Mouse (Mus musculus) adrenal gland, postnatal 14 days (tissue): ENCODE data around the gene Cspg4. TPM values are rescaled to one million over a fixed set of nuclear protein-coding genes. Genes with fewer than 3 reads are reported as not detected.
"Not testable (repeated sequence)": the region's sequence is repeated elsewhere in the genome, so short reads cannot be mapped to it uniquely, and the experiment has no call there.

Source experiments
- DNase-seq: peaks from one replicate; pipeline ENCODE4 v3.0.0; 2021; ENCODE audit warnings: mixed read lengths
- total RNA-seq: library from RNA; stranded (reverse); gene quantifications from 2 replicates; pipeline ENCODE4 v1.2.3, GENCODE M21; 2021

Gene Cspg4
- total RNA-seq, 1 experiment from 2014 or later: 17.0 TPM

DNA sequence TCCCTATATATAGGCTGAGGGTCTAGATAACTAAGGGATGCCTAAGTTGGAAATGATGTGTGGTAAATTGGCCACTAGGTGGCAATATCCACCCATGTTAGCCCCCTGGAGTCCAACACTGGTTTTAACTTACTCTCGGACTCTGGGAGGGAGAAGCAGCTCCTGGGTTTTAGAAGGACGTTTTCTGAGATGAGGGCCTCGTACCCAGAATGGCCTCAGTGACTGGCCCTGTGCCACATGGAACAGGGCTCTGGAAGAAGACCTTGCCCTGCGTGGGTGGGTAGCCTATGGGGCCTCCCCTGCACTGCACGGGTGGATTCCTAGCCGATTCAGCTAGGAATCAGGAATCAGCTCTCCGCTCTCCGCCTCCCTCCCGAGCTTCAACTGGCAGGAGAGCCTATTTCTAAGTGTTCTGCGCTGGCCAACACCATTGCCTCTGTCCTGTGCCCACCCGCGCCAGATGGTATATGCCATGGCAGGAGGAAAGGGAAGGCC, 26.7 kb downstream of the Cspg4 start:
- peak; percentile 81 for DNase-seq

DNA sequence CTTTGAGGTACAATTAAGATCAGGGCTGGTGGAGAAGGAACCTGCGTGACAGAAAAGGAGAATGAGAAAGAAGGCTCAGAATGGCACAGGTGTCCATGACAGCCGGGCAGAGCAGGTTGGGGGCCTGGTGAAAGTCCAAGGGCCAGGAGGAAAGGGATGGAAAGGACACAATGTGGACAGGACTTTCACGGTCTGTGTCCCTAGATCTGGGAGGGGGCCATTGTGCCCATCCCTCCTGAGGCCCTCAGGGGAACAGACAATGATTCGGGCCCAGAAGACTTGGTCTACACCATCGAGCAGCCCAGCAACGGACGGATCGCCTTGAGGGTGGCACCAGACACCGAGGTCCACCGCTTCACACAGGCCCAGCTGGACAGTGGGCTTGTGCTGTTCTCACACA, 27.3 kb downstream of the Cspg4 start:
- DNase-seq: no peak

GRCm38 (mm10) chr9:56893313-56893712, 28.5 kb downstream of the Cspg4 start:
- DNase-seq: no peak

DNA sequence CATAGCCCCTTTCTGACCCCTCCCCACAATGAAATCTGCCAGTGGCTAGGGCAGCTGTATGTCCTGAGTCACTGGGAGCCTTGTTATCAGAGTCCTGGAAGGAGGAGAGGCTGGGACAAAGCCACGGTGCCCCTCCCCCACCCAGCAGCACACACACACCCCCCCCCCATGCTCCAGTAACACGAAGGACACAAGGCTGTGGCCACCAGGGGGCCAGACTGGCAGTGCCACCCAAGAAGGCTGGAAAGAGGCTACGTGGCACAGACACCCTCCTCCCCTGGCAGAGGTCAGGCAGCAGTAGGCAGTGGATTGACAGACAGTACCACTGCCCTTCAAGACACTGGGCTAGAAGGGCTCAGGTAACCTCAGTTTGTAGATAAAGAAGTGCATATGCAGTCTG, 29.2 kb downstream of the Cspg4 start:
- DNase-seq: peak; percentile 84

DNA sequence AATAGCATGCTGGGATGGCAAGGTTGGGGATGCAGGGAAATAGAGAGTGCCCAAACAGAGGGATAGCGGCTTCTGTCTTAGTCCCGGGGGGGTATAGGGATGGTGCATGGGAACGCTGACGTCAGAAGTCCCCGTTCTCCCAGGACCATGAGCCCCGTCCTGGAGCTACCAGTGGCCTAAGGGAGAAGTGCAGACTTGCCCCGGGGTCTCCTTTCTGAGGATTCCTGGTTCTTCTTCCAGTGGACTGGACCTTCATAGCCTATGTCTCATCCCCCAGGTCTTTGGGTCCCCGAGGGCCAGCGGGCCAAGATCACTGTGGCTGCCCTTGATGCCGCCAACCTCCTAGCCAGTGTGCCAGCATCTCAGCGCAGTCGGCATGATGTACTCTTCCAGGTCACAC, 31.9 kb downstream of the Cspg4 start:
- no peak for DNase-seq

DNA sequence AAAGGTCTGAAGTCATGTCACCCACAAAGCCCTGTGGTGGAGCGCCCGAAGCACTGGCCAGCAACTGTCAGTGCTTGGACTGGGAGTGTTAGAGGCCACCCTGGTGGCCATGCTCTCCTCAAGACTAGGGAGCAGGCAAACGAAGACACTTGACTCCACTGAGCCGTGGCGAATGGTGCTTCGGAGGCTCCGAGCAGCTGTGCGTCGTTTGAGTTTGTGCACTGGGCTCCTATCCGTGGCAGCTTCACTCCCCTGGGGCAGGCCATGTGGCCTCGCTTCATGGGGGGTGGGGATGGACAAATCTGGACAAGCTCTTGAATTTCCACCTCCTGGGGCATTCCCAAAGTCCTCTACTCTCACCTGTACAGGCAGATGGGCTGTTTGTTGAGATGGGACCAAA, 34.6 kb downstream of the Cspg4 start:
- no peak for DNase-seq

- no peak for DNase-seq
Observed at GRCm38 (mm10) chr9:56900060-56900459, 35.2 kb downstream of the Cspg4 start.

DNA sequence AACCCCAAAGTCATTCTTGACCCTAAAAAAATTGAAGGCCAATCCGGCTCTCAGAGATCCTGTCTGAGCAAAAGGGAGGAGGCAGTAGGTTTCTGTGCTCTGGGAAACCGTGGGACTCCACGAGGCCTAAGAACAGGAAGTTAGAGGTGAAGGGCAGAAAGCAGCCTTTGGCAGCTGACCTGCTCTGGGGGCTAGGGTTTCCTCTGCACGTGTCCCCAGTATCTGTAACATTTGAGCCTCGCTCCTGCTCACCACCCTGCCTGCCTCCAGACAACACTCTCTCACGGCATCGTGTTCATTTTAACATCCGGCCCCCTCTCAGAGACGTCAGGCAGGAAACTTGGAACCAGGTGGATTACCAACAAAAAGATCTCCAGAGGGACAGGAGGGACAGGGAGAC, 35.7 kb downstream of the Cspg4 start:
- DNase-seq: no peak

DNA sequence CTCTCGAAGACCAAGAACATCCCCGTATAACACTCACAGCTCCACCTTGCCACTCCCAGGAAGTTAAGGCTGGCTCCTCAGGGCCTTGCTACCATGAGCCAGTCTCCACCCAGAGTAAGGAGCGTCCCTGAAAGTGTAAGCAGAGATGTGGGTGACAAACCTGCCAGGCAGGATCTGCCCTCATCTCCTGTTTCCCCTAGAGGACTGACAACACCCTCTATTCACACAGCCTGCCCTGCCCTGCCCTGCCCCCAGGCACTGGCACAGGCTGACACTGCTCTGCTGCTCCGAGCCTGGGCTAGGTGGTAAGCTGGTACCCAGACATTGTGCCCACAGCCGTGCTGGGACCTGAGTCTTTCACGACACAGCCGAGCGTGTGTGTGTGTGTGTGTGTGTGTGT, 36.4 kb downstream of the Cspg4 start:
- no peak for DNase-seq

- DNase-seq: no peak
Observed at GRCm38 (mm10) chr9:56903662-56904061, 38.8 kb downstream of the Cspg4 start.

DNA sequence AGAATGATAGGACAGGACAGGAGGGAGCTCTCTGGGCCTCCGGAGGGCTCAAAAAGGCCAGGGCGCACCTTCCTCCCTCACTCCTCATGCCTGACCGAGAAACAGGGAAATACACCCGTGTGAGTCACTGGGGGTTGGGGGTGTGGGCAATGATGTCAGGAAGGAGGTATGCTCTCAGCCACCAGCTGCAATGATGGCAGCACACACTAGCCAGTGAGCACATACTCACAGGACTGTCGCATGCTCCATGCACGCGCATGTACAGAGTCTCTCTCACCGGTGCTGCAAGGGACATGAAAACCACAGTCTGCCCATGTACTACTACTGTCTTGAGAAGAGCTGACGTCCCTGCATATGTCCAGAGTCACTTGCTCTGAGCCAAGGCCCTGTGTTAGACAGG, 42.7 kb downstream of the Cspg4 start:
- no peak for DNase-seq

DNA sequence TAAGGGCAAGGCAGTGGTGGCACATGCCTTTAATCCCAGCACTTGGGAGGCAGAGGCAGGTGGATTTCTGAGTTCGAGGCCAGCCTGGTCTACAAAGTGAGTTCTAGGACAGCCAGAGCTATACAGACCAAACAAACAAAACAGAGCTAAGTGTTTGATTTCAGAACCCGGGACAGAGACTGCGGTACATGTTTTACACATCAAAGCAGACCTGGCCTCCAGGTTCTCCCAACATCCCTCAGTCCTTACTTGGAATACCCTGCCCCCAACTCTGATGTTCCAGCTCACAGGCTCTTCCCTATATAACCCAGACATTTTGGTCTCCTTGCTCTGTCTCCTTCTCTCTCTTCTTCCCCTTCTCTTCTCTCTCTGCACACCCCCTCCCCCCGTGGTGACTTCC, 45.2 kb downstream of the Cspg4 start:
- DNase-seq: not testable (repeated sequence)

- no peak for DNase-seq
Observed at GRCm38 (mm10) chr9:56911017-56911416, 46.2 kb downstream of the Cspg4 start.

GRCm38 (mm10) chr9:56913991-56914390, 49.2 kb downstream of the Cspg4 start:
- DNase-seq: no peak

DNA sequence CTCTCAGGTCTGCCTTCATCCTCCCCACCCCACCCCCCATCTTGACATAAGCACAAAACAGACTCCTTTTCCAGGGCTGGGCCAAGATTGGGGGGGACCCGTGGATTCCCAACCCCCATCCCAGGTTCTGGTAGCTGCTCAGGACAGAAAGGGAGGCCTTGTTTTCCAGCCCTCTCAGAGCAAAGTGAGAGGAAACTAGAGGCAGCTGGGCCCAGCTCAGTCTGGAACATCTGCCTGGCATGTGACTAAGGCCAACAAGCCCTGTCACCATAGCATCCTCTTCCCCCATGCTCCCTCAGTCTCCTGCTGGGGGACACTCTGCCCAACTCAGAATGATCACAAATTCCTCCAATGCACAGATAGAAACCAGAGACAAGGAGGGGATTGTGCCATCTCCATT, 50.3 kb downstream of the Cspg4 start:
- DNase-seq: no peak

DNA sequence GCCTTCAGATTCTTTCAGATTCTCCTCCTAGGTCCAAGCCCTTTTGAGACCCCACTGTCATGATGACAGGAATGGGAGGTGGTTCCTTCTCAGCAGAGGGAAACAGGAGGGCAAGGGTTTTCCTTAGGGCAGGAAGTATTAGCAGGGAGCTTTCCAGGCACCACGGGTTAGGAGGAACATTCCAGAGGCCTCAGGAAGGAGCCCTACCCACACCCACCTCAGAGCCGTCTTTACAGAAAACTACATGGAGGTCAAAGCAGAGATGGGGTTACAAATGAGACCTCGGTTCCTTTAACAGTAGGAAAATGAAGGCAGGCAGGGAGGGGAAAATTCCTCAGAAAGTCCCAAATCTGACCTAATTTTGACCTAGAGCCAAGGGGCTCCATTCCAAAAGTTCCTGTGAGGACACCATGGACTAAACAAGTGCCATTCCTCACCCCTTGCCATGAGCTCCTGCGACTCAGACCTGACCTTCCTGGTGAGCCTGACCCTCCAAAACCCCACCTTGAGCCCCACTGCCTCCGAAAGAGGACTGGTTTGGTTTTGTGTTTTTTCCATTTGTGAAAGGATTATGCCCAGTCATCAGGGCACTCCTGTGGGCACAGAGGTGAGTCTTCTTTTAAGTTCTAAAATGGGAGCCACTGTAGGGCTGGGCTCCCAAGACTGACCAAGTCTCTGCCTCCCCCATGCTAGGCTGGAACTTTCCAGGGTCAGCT, 51.0 kb downstream of the Cspg4 start:
- peak; percentile 67 for DNase-seq

DNA sequence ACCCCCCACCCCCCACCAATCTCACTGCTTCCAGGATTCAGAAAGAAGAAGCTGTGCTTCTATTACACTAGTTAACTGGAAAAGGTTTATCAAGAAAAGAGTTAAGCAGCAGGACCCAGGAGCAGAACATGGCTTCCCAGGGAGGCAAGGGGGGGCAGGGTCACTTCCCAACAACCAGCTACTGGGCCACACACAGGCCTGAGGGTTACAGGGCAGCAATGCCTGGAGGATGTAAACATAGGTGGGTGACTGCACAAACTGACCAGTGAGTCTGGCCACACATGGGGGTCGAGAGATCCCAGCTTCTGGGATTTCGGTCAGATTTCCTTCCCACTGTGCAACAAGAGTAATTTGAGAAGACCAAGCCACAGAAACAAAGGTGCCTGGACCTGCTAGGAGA, 52.3 kb downstream of the Cspg4 start:
- no peak for DNase-seq

DNA sequence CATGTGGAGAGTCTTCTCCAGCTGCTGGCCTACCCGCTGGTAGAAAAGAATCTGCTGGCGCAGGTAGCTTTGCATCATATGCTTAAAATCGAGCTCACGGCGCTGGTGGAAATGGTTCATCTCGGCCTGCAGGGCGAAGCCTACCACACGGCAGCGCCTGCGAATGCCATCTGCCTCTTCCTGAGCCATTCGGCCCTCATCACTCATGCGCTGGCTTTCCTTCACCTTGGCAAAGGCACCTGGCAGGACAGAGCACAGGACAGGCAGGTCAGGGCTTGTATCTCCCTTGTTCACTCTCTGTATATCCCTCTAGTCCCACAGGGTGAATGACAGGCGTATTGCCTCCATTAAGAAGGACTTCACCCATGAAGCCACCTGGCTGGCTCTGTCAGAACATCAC, 53.6 kb downstream of the Cspg4 start:
- no peak for DNase-seq

DNA sequence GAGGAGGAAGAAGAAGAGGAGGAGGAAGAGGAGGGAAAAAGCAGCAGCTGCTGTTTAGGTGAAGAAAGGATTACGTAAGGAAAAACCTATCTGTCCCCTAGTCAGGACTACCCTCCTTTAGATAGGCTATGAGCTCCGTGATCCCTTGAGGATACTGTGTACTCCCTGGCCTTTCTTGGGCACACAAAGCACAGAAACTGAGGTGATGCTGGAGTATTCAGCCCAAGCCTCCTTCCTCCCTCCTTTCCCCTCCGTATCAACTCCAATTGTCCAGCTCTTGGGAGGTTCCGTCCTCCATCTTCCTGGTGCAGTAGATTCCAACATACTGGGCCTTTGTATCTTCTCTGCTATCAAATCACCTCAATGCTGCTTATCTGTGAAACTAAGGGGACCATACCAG, 57.9 kb downstream of the Cspg4 start:
- DNase-seq: no peak

DNA sequence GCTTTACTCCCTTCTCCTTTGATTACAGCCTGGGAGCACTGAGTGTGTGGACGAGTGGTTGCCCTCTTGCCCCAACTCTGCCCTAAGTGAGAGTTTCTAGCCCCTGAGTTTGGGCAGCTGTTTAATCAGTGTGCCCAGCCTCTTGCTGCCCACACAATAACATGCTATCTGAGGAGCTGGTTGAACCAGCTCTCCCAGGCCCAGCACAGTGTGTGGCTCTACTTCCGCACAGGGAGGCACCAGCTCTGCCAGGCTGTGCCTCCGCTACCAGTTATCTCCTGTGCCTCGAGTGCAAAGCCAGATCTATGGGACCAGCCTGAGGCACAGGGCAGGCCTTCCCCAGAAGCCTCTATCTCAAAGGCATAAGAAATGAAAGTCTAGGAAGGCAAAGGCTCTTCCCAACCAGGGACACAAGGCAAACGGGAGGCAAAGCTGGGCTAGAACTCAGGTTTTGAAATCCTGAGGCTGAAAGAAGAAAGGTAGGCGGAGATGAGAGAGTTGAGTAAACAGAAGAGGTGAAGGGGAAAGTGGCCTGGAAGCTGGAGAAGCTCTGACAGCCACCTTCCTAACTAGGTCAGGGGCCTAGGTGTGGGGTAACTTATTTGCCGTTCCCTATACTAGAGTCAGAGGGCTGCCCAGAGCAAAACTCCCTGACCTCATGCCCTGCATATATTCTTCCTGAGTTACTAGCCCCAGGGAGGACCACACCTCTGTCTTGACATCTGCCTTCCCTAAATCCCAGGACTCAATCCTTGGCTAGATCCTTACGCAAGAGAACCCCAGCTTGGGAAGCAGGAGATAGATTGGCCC, 59.2 kb downstream of the Cspg4 start:
- DNase-seq: peak; percentile 10

GRCm38 (mm10) chr9:56924651-56925027, 59.8 kb downstream of the Cspg4 start:
- peak; percentile 96 for DNase-seq

GRCm38 (mm10) chr9:56925291-56926024, 60.6 kb downstream of the Cspg4 start:
- DNase-seq: peak; percentile 11

DNA sequence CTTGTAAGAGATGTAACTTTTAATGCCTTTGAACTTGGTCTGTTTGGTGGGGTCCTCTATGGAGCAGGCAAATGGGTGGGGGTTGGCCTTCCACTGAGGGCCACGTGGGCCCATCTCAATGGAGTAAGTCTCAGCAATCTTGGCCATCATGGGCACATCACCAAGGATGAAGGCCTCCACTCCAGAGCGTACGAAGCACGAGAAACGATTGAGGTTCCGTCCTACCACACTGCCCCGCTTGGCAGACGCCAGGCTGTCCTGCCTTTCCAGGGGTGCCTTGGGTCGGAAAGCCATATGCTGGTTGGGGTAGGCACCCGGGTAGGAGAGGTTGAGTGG, 61.2 kb downstream of the Cspg4 start:
- DNase-seq: no peak
